Mouse (Mus musculus): ENCODE results near the gene Cd28. TPM values are rescaled to one million over a fixed set of nuclear protein-coding genes. Genes with fewer than 3 reads are reported as not detected.
"Not testable (repeated sequence)": the region's sequence is repeated elsewhere in the genome, so short reads cannot be mapped to it uniquely, and the experiment has no call there.

Gene Cd28
- polyA plus RNA-seq, 1 experiment from 2014 or later, result 0.15 TPM

- 92% methylated on average over 6 of the region's 6 CpGs for WGBS
- Histone ChIP-seq H3K4me1 (replicated peaks; ENCODE audit: control insufficient read depth, insufficient read depth, low read length) (no peaks in the 10 kb centered on the region), H3K4me2 (replicated peaks) (no peak overlapping the region), H3K27me3 (ENCODE audit: control insufficient read depth, insufficient read depth, low read length) (no peaks in the 10 kb centered on the region), H3K4me3 (replicated peaks; ENCODE audit: low read length) (no peak overlapping the region), H3K36me3 (replicated peaks; ENCODE audit: control insufficient read depth, insufficient read depth) (no peaks in the 10 kb centered on the region), H3K27ac (no peak overlapping the region), H3K9ac (no peak overlapping the region), H3K9me3 (ENCODE audit: control insufficient read depth, low read length) (no peaks in the 10 kb centered on the region)
- DNase-seq (ENCODE audit: low spot score) (no peak), ATAC-seq (ENCODE audit: low FRiP score) (no peak)
Measured at GRCm38 (mm10) chr1:60815912-60816311, 99.3 kb downstream of the Cd28 start.

- not testable (repeated sequence) for H3K36me3 ChIP-seq (replicated peaks; ENCODE audit: control insufficient read depth, insufficient read depth); H3K4me1 ChIP-seq (replicated peaks; ENCODE audit: control insufficient read depth, insufficient read depth, low read length); DNase-seq (ENCODE audit: low spot score); ATAC-seq (ENCODE audit: low FRiP score); H3K4me2 ChIP-seq (replicated peaks); H3K9ac ChIP-seq; H3K4me3 ChIP-seq (replicated peaks; ENCODE audit: low read length); H3K9me3 ChIP-seq (ENCODE audit: control insufficient read depth, low read length); H3K27me3 ChIP-seq (ENCODE audit: control insufficient read depth, insufficient read depth, low read length); H3K27ac ChIP-seq
- 78% methylated on average over 4 of the region's 4 CpGs for WGBS
Measured at GRCm38 (mm10) chr1:60818491-60818890, 101.9 kb downstream of the Cd28 start.

GRCm38 (mm10) chr1:60819993-60820392, 103.4 kb downstream of the Cd28 start:
- ATAC-seq (ENCODE audit: low FRiP score), result no peak
- Histone ChIP-seq H3K4me1 (replicated peaks; ENCODE audit: control insufficient read depth, insufficient read depth, low read length) (no peaks in the 10 kb centered on the region), H3K27me3 (ENCODE audit: control insufficient read depth, insufficient read depth, low read length) (no peaks in the 10 kb centered on the region), H3K4me2 (replicated peaks) (no peak overlapping the region), H3K27ac (no peak overlapping the region), H3K9me3 (ENCODE audit: control insufficient read depth, low read length) (no peaks in the 10 kb centered on the region), H3K36me3 (replicated peaks; ENCODE audit: control insufficient read depth, insufficient read depth) (no peaks in the 10 kb centered on the region), H3K4me3 (replicated peaks; ENCODE audit: low read length) (no peak overlapping the region), H3K9ac (no peak overlapping the region)
- no peak for DNase-seq (ENCODE audit: low spot score)
- 83% methylated on average over 2 of the region's 2 CpGs for WGBS

GRCm38 (mm10) chr1:60820981-60821380, 104.4 kb downstream of the Cd28 start:
- no peaks in the 10 kb centered on the region for H3K4me1 ChIP-seq (replicated peaks; ENCODE audit: control insufficient read depth, insufficient read depth, low read length)
- ATAC-seq (ENCODE audit: low FRiP score) (no peak), DNase-seq (ENCODE audit: low spot score) (no peak)
- no peak overlapping the region for H3K4me2 ChIP-seq (replicated peaks)
- H3K36me3 ChIP-seq (replicated peaks; ENCODE audit: control insufficient read depth, insufficient read depth), result no peaks in the 10 kb centered on the region
- no peak overlapping the region for H3K4me3 ChIP-seq (replicated peaks; ENCODE audit: low read length)
- no peaks in the 10 kb centered on the region for H3K9me3 ChIP-seq (ENCODE audit: control insufficient read depth, low read length)
- no peak overlapping the region for H3K27ac ChIP-seq
- WGBS, result 89% methylated on average over 2 of the region's 2 CpGs
- H3K9ac ChIP-seq, result no peak overlapping the region
- no peaks in the 10 kb centered on the region for H3K27me3 ChIP-seq (ENCODE audit: control insufficient read depth, insufficient read depth, low read length)

GRCm38 (mm10) chr1:60821590-60821989, 105.0 kb downstream of the Cd28 start:
- Histone ChIP-seq H3K27ac (no peak overlapping the region), H3K4me1 (replicated peaks; ENCODE audit: control insufficient read depth, insufficient read depth, low read length) (no peaks in the 10 kb centered on the region), H3K36me3 (replicated peaks; ENCODE audit: control insufficient read depth, insufficient read depth) (no peaks in the 10 kb centered on the region), H3K27me3 (ENCODE audit: control insufficient read depth, insufficient read depth, low read length) (no peaks in the 10 kb centered on the region), H3K9me3 (ENCODE audit: control insufficient read depth, low read length) (no peaks in the 10 kb centered on the region), H3K9ac (no peak overlapping the region), H3K4me2 (replicated peaks) (no peak overlapping the region), H3K4me3 (replicated peaks; ENCODE audit: low read length) (no peak overlapping the region)
- ATAC-seq (ENCODE audit: low FRiP score) (no peak), DNase-seq (ENCODE audit: low spot score) (no peak)
- WGBS, result 83% methylated on average over 3 of the region's 3 CpGs

Other genes with a start within 250 kb of the Cd28 start
- gene Raph1, start 149.7 kb upstream of the Cd28 start, polyA plus RNA-seq (2014; fragmentation: Nextera tagmentation; extraction: Ambion mirVana), result 34.9 and 36.7 TPM in 2 replicates
- gene Ctla4, start 170.2 kb downstream of the Cd28 start, polyA plus RNA-seq (2014; fragmentation: Nextera tagmentation; extraction: Ambion mirVana), result not detected in 2 replicates

Measured in hindbrain, embryonic 14.5 days (tissue).